Mouse (Mus musculus) stomach, postnatal 0 days (tissue): ENCODE measurements around the gene Gm11492.

Experiments used
- CTCF ChIP-seq: IDR thresholded peaks from 2 replicates; pipeline ENCODE4 v1.5.1; 2016; ENCODE audit warnings: antibody characterized with exemption, low read depth, mild to moderate bottlenecking, moderate library complexity
- EP300 ChIP-seq: optimal IDR thresholded peaks from 2 replicates; pipeline ENCODE3; 2016; ENCODE audit warnings: antibody characterized with exemption

GRCm38 (mm10) chr11:87587211-87587874 lies 20.9 kb downstream of the Gm11492 start:
- TF ChIP-seq CTCF (no peak), EP300 (no peak)
